Mouse (Mus musculus) bone marrow macrophage, adult 2 months (primary cell): ENCODE data around the gene Dclk3. TPM values are rescaled to one million over a fixed set of nuclear protein-coding genes. Genes with fewer than 3 reads are reported as not detected.

Experiments used
- H3K27ac ChIP-seq: 2 replicates; pipeline ENCODE4 v1.5.1; 2012; ENCODE audit warnings: low read depth, low read length; ENCODE audit not compliant: insufficient read depth
- H3K4me1 ChIP-seq: 2 replicates; pipeline ENCODE4 v1.6.1; 2012; ENCODE audit warnings: low read length; ENCODE audit not compliant: control insufficient read depth, insufficient read depth
- H3K4me3 ChIP-seq: 2 replicates; pipeline ENCODE4 v1.5.1; 2012; ENCODE audit warnings: mild to moderate bottlenecking, low read length, moderate library complexity; ENCODE audit not compliant: insufficient read depth
- CTCF ChIP-seq: IDR thresholded peaks from 2 replicates; pipeline ENCODE4 v1.5.1; 2012; ENCODE audit warnings: low read depth, mild to moderate bottlenecking, low read length, moderate library complexity
- POLR2A ChIP-seq: IDR thresholded peaks from 2 replicates; pipeline ENCODE4 v1.6.1; 2012; ENCODE audit warnings: mild to moderate bottlenecking, low read depth, low read length, borderline replicate concordance
- polyA plus RNA-seq: library from polyadenylated mRNA; stranded (reverse); fragments of >200 nt; gene quantifications from 2 replicates; pipeline ENCODE4 v1.2.4, GENCODE M21; 2012; ENCODE audit not compliant: missing spikeins, insufficient read depth, insufficient read length

The Dclk3 gene
- polyA plus RNA-seq, 1 experiment: not detected

DNA sequence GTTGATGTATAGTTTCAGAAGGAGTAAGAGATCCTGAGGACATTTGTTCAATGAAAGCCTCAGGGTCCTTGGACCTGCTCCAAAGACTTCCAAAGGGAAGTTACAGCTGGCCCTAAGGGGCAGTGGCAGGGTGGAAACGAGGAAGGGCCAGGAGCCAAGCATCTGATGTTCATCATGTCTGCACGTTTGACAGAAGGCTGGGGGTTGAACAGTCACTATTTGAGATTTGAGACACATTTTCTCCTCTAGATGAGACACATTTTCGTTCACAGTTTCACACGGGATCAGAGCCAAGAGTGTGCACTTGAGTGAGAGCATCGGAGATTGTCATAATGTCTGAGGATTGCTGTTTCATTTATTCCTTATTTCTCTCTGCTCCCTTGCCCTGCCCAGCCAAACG, 30.9 kb upstream of the Dclk3 start:
- TF ChIP-seq POLR2A (no peak), CTCF (no peak)
- no peak overlapping the region for H3K27ac ChIP-seq
- H3K4me1 ChIP-seq: peaks cover 18% of the 10 kb centered on the region
- no peak overlapping the region for H3K4me3 ChIP-seq

DNA sequence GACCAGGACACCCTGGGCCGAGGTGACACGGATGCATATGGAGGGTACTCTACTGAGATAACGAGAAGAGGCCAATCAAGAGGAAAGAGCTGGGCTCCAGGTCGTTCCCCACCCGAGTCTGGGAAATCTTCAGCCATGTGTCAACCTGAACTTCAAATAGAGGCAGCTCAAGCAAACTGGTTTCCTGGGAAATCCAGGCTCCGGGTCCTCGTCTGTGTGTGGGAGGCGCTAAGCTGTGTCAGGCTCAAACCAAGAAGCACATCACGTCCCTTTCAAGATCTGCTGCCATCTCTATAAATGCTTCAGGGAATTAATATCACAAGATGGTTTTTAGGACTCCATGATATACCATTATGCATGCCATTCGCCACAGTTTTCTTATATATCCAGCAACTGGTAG, 30.5 kb upstream of the Dclk3 start:
- Histone ChIP-seq H3K27ac (no peak overlapping the region), H3K4me1 (peaks cover 18% of the 10 kb centered on the region), H3K4me3 (no peak overlapping the region)
- no peak for TF ChIP-seq CTCF
- TF ChIP-seq POLR2A: no peak

DNA sequence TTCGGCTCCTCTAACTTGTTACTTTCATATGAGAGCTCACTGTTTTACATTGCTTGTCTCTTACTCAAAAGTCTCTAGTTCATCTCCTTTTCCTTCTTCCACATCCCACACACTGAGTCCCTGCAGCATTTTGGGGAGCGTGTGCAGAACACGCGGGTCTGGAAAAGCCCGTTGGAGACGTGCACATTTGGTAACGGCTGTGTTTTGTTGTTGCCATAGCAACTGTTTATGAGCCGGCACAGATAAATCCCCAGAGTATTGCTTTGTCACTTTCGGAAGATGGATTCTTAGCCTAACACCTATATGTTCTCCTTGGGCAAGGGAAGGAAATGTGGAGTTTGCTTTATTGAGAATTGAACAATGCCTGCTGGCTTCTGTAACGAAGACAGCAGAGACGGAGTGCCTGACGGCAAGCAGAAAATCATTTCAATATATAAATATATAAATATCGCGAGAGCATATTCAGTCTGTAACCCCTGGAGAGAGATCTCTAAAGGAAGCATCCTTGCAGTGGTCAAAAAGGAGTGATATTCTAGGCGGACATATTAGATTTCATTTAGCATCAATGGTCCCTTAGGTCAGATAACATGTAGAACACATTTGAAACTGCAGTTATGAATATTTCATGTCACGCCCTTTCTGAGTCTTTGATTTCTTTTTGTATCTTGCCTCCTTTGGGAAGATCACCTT, 26.3 kb upstream of the Dclk3 start:
- Histone ChIP-seq H3K4me1 (peaks cover 11% of the 10 kb centered on the region), H3K27ac (no peak overlapping the region), H3K4me3 (no peak overlapping the region)
- TF ChIP-seq POLR2A: no peak
- no peak for TF ChIP-seq CTCF

DNA sequence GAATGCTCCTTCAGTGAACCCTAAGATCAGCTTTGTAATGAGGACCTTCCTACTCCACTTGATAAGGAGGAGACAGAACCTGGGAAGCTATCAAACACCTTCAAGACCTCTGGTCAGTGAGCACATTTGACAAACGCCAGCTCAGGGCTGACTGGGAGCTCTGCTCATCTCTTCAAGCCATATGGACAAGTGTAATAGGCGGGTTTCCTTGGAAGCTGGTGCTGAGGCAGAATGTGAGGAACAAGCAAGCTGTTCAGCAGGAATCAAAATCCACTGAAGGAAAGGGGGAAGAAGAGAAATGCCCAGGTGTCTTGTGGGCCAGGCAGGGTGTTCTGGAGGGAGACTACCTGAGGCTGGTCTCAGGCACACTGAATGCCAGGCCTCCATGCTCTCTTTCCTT, 17.0 kb upstream of the Dclk3 start:
- no peaks in the 10 kb centered on the region for H3K4me1 ChIP-seq
- TF ChIP-seq CTCF: no peak
- no peak for TF ChIP-seq POLR2A
- no peak overlapping the region for H3K27ac ChIP-seq
- H3K4me3 ChIP-seq: no peak overlapping the region

DNA sequence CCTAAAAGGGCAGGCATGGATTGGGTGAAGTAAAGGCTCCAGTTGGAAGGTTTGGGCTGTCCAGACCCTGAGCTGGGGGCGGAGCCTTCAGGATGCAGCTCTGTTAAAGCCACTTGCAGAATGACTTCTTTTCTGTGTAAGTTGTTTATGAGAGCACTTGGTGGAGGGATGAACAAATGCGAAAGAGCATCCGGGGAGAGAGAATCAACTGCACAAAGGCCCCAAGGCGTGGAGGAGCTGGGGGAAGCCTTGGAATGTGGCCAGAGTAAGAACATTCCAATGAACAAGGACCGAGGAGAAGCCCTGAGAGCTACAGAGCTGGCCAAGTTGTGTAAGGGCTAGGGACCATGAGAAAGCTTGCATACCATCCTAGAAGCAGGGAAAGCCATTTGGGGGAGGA, 16.3 kb upstream of the Dclk3 start:
- Histone ChIP-seq H3K4me1 (no peaks in the 10 kb centered on the region), H3K4me3 (no peak overlapping the region), H3K27ac (no peak overlapping the region)
- TF ChIP-seq POLR2A (no peak), CTCF (no peak)

DNA sequence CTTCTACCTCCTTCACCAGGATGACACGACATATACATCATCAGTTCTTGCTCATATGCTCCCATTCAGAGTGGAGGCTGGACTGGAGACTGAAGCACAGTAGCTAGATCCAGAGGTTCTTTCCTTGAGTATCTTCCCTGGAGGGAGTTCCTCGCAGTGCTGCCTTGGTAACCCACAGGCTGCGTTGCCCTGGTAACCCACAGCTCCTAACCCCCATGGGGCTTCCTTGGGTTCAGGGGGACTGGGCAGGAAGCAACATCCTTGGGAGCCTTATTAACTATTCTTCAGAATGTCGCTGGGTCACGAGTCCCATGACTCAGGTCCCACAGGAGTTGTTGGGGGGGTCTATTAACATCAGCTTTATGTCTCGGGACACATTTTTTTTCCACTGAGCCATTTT, 13.8 kb upstream of the Dclk3 start:
- no peak overlapping the region for H3K4me3 ChIP-seq
- TF ChIP-seq POLR2A (no peak), CTCF (no peak)
- H3K4me1 ChIP-seq: peaks cover 7% of the 10 kb centered on the region
- no peak overlapping the region for H3K27ac ChIP-seq

DNA sequence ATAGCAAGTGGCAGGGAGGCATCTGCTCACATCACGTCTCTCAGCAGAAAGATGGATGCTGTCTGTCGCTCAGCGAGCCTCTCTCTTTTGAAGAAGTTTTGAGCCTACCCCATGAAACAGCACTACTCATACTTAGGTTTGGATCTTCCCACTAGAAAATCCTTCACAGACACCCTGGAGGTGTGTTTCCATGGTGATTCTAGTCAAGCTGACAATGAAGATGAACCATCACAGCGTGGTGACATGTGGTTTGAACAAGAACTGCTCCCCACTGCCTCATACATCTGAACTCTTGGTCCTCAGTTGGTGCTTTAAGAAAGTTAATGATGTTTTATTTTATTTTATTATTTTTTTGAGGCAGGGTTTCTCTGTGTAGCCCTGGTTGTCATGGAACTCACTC, 12.9 kb upstream of the Dclk3 start:
- Histone ChIP-seq H3K4me3 (no peak overlapping the region), H3K4me1 (peaks cover 8% of the 10 kb centered on the region), H3K27ac (no peak overlapping the region)
- TF ChIP-seq CTCF (no peak), POLR2A (no peak)

DNA sequence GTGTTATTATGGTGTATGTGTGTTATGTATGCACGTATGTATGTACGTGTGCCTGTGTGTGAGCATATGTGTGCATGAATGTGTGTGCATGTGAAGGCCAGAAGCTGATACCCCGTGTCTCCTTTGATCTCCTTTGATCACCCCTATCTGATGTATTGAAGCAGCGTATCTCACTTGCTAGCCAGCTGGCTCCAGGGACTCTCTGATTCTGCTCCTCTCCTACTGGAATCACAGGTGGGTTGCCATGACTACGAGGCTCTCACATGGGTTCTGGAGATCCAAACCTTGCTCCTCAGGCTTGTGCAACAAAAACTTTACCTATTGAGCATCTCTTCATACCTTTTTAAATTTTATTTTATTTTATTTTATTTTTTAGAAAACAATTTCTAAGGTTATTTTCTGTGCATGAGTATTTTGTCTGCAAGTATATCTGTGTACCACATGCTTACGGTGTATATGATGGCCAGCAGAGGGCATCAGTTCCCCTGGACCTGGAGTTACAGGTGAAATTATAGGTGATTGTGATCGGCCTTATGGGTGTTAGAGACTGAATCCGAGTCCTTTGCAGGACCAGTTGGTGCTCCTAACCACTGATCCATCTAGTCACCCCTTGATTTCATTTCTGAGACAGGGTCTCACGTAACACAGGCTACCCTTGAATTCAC, 10.9 kb upstream of the Dclk3 start:
- TF ChIP-seq CTCF (no peak), POLR2A (no peak)
- H3K4me1 ChIP-seq: peaks cover 8% of the 10 kb centered on the region
- H3K27ac ChIP-seq: no peak overlapping the region
- no peak overlapping the region for H3K4me3 ChIP-seq

DNA sequence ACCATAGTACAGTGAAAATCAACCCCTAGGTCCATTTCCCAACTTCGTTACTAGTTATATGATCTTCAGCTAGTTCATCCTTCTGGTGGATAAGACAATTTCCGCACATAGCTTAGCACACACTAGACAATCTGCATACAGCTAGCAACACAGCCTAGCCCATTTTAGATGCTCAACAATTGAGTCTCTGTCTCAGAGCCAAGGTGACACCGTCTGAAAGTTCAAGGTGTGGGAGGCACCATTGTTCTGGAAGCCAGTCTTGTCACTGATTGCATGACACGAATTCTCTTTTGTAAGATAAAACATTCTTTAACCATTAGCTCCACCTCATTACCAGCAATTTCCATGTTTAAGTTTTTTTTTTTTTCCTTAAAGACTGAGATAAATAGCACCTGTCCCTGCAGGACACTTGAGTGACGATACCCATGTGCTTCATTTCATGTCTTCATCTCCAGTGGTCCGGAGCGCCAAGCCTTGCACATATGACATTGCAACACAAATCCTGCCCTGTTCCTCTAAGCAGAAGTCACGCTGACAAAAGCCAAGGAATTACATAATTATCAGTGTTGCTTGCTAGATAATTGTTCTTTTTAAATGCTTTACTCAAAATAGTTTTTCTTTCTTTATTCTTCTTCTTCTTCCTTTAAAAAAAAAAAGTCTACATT, 10.1 kb upstream of the Dclk3 start:
- H3K4me3 ChIP-seq: no peak overlapping the region
- peaks cover 8% of the 10 kb centered on the region for H3K4me1 ChIP-seq
- no peak overlapping the region for H3K27ac ChIP-seq
- TF ChIP-seq POLR2A: no peak
- TF ChIP-seq CTCF: no peak

DNA sequence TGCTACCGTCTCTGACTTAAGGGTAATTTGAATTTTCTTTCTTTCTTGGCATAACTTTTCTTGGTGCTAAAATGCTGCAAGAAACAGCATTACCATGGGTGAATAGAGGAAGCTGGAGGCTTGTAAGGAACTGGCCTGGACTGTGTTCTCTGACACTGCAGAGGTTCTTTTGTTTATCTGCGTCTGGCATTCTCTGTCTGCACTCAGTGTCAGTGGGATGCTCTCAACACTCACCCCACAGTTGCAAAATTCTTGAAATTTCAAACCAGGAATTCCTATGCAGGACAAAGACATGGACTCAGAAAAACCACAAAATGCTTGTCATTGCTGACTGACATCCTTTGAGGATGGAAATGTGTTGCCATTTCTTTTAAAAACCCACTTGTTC, 9.5 kb upstream of the Dclk3 start:
- no peak for TF ChIP-seq CTCF
- no peak for TF ChIP-seq POLR2A
- Histone ChIP-seq H3K27ac (no peak overlapping the region), H3K4me3 (no peak overlapping the region), H3K4me1 (peaks cover 12% of the 10 kb centered on the region)
